Mouse (Mus musculus): ENCODE results near the gene Shisal2a.
A peak's percentile ranks its signal among the peaks of the same experiment; 100 is the strongest.

Gene Shisal2a

DNA sequence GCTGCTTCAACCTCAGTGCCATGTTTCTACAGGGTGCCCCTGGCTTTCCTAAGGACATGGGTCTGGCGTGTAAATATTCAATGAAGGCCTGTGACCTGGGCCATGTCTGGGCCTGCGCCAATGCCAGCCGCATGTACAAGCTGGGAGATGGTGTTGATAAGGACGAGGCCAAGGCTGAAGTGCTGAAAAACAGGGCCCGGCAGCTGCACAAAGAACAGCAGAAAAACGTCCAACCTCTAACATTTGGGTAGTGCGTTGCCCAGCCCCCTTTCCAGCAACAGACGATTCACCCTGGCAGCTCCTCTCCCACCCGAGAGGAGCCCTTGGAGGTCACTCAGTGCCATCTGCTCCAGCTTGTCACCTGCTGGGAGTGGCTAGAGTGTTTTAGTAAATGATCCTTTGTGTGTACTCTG, 44.8 kb downstream of the Shisal2a start:
- peak in 1 of 2 experiments; percentile 30 for DNase-seq (ENCODE audit: low spot score in 2 of 2)

DNA sequence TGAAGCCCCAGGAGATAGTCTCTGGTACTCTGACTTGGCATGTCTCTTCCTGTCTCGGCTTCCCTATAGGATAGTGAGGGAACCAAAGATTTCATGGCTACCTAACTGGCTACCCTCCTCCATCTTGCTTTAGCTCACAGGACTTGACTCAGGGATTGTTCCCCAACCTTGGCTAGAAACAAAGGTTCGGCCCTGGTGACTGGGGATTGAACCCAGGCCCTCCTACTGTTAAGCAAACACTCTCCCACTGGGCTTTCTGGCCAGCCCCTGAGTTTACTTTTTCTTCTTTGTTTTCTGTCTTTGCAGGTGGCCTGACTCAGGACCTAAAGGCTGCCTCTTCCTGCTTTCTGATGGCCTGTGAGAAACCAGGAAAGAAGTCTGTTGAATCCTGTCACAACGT, 45.3 kb downstream of the Shisal2a start:
- no peak for DNase-seq (ENCODE audit: low spot score in 2 of 2)

GRCm38 (mm10) chr4:108336765-108337164, 46.4 kb downstream of the Shisal2a start:
- DNase-seq (ENCODE audit: low spot score in 2 of 2) = no peak

GRCm38 (mm10) chr4:108335413-108335812, 47.7 kb downstream of the Shisal2a start:
- no peak for DNase-seq (ENCODE audit: low spot score in 2 of 2)

- no peak for DNase-seq (ENCODE audit: low spot score in 2 of 2)
Observed at GRCm38 (mm10) chr4:108332041-108332440, 51.1 kb downstream of the Shisal2a start.

DNA sequence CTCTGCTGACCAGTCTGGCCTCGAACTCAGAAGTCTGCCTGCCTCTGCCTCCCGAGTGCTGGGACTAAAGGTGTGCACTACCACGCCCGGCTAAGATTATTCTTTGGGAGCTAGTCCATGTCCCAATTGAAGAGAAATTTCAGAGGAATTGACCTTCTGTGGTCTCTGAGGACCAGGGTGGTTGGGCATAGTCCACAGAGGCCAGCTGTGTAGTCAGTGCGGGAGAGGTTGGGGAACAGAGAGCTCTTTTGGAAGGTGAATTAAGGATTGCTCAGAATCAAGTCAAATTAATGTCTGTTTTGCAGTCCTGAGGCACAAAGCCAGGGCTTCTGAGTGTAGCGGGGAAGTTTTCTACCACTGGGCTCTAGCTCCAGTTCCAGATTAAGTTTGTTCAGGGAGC, 53.3 kb downstream of the Shisal2a start:
- DNase-seq (ENCODE audit: low spot score in 2 of 2) = no peak

DNA sequence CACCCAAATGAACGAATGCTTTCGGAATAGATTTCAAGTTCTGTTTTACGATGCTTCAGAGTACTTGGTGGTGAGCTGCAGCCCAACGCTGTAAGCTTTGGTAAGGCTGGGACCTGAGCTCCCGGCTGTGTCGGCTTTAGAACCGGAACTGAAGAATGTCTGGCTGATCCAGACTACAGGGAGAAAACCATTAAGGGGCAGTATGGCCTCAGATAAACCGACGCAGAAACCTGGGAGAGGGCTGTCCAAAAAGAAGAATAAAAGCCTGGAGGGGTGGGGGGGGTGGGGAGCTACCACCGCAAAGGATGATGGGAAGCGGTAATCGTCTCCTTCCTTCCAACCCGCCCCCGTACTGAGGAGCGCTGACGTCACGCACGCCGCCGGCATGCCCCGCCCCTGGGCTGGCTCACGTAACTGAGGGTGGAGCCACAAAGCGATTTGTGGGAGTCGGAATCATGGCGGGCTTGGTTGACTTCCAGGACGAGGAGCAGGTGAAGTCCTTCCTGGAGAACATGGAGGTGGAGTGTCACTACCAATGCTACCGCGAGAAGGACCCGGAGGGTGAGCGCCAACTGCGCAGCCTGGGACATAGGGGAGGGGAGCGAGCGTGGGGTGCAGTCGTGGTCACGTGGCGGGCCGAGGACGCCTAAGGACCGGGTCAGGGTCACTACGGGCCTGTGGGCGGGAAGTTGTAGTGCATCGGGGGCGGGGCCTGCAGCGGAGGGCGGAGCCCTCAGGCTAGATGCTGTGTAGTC, 55.2 kb downstream of the Shisal2a start, which contains the start of gene Coa7:
Gene Coa7 (plus strand): TSS at position 411 of the 755 bp plus-strand sequence.
- DNase-seq (ENCODE audit: low spot score in 2 of 2) = peak; percentile 95 to 97

DNA sequence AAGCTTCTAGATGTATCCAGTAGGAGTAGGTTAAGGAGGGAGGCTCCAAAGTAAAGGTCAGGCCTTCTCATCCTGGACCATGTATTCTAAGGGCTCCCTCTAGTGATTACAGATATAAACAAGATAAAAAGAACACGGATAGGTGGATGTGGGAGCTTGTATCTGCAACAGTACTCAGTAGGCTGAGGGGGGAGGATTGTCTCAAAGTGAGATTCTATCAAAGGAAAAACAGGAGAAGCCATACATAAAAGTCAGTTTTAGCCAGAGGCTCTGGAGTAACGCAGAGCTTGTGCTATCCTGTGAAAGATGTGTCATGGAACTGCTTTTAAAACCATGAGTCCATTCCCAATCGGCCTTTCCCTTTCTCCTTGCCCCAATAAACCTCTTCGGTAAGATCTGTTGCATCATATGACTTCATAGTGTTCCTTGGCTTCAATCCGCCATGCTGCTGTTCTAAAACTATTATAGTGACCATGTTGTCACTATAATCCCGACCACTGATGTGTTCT, 56.0 kb downstream of the Shisal2a start:
- DNase-seq (ENCODE audit: low spot score in 2 of 2) = no peak

DNA sequence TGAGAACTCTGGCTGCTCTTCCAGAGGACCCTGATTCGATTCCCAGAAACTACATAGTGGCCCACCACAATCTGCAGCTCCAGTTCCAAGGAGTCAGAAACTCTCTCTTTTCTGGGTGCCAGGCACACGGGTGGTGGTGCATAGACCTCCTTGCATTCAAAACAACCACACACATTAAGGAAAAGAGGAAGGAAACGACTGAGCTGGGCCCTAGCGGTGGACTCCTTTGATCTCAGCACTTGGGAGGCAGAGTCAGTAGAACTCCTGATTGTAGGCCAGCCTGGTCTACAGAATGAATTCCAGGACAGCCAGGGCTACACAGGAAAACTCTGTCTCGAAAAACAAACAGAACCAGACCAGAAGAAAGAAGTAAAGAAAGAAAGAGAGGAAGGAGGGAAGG, 59.6 kb downstream of the Shisal2a start:
- DNase-seq (ENCODE audit: low spot score in 2 of 2) = no peak

DNA sequence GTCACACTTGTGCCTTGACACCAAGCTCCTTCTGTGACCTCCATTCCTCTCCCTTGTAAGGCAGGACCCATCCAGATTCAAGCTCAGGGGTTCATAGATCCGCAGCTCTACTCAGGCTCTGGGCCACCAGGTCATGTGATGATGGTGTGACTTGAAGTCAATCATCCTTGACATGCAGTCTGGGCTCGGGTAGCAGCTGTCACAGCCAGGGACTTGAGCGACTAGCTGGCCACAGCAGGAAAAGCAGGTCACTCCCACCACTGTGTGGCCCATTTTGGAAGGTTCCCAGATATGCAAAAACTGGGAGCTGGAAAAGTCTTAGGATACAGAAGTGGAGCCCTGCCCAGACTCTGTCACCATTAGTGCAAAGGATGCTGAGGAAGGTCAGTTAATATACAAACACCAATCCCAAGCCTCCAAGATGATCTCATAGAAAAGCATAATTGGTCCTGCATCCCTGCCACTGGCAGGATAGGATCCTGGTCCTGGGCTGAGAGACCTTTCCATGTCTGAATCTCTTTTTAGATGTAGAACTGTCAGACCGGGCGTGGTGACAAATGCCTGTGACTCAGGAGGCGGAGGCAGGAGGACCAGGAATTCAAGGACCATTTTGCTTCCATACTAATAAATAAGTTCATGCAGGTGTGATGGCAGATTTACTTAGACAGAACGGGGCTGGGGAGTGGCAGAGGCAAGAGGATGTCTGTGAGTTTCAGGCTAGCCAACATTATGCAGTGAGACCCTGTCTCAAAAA, 62.3 kb downstream of the Shisal2a start:
- DNase-seq (ENCODE audit: low spot score in 2 of 2) = no peak

DNA sequence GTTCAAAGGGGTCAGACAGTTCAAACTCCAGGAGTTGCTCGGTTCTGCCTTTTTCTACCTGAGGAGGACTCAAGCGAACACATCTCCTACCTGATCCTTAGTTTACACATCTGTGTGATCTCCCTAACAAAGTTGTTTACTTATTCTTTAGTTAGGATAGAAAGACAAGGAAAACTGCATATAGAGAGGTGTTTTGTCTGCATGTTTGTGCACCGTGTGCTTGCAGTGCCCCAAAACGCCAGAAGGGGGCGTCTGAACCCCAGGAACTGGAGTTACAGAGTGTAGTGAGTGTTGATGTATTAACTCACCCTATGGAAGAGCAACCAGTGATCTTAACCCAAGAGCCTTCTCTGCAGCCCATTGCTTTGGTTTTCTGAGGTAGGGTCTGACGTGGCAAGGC, 63.4 kb downstream of the Shisal2a start:
- DNase-seq (ENCODE audit: low spot score in 2 of 2) = no peak

- DNase-seq (ENCODE audit: low spot score in 2 of 2) = no peak
Observed at GRCm38 (mm10) chr4:108318649-108319615, 64.2 kb downstream of the Shisal2a start.
